Mouse (Mus musculus) lung, adult 18-20 months (tissue): ENCODE results near the gene Pwwp2b.

Experiments used
- DNase-seq, 2 experiments: peaks; one replicate each; pipeline ENCODE4 v3.0.0; 2022; ENCODE audit warnings: mixed read lengths in 2 of 2

The Pwwp2b gene

DNA sequence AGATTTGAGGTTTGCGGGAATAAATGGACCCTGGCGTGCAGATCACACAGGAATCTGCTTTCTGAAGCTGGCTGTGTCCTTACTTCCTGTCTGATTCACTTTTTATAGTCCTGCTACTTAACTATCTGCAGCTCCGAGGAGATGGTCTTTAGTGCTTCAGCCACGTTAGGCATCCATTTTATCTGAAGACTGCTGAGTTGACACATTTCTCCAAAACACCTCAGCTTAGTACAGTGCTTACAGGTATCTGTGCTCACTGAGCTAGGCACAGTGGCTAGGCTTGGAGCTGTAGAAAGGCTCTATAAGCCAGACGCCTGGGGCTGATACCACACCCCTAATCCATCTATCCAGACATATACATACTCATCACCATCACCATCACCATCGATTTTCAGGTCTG is 17.4 kb downstream of the Pwwp2b start:
- DNase-seq: no peak

DNA sequence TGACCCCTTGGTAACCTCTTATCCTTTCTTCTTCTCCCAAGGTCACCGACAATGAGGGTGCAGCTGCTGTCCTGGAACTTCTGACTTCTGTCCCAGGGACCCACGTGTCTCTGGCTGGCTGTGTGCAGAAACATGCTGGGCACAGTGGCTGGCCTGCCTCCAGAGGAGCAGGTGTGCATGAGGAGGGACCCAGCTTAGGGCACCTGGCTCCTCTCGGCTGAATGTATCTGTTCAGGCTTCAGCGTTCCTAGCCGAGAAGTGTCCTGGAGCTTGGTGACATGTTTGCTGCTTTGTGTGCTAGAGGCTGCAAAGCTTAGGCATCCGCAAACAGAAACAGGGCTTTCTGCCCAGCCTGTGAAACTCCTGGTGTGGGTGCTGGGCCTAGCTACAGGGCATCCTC is 18.1 kb downstream of the Pwwp2b start:
- DNase-seq: no peak

DNA sequence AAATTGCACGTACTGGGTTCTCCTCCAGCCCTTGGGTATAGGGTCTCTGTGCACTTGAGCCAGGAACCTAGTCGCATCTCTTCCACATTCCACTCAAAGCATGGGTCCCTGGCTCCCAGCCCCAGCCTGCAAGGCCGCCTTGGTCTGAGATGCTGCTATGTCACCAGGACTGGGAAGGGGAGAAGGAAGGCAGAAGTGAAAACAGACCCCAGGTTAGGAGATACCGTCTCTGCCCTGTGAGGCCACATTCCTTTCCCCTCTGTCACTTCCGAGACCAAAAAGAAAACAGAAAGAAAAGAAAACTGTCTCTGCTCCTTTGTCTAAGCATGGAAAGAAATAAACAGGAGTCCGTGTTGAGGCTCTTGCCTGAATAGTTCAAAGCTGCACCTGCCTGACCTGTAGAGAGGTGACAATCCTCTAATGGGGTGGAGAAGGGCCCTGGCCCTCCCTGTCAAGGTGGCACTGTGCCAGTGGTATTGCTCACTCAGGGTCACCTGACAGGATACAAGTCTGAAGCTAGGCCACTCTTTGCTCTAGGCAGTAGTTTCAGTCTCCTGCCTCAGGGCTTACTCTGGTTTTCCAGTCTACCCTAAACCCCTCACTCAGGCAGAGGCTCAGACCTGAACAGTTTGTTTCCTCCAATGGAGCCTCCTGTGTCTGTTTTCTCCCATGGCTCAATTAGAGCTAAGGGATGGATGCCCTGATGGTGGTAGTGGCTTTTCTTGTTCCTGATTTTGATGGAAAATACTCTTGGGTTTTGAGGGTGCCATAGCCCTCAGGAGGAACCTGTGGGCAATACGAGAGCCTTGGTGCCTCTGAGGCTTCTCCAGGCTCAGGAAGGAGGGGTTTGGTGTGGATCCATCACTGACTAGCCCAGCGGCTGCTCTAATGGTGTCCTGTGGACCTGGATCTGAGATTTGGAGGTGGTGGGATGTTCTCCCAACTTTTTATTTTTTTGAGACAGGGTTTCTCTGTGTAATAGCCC is 18.9 kb downstream of the Pwwp2b start:
- DNase-seq: peak; percentile 68 to 80

DNA sequence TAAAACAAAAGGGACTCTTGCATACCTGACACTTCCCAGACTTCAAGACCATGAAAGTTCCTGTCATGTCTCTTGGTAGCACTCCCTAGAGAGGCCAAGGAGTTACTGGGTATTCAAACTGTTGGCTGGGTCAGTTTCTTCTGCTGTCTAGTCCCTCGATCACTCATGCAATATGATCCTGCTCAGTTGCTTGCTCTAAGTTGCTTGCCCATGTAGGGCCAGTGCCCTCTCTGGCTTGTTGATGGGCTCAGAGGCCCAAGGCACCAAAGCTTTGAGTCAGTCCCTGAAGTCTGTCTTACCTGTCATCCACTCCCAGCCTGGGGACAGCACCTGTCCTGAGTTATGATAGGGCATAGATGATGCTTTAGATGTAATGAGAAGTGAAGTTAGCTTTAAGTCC is 22.5 kb downstream of the Pwwp2b start:
- no peak for DNase-seq

DNA sequence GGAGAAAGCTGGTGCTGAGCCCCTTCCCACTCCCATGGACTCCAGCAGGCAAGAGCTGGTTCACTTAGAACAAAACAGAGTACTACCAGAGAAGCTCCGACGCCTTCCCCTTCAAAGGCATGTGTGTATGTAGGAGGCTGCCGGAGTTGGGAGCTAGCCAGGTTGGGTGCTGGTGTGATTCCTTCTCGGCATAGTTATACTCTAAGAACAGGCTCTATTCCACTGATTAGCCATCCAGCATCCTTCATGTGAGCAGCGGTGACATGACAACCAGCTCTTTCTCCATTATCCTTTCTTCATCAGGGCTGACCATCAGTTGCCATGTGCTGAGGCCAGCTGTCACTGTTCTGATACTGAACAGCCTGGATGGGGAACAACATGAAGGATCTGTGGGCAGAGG is 23.6 kb downstream of the Pwwp2b start:
- no peak for DNase-seq

DNA sequence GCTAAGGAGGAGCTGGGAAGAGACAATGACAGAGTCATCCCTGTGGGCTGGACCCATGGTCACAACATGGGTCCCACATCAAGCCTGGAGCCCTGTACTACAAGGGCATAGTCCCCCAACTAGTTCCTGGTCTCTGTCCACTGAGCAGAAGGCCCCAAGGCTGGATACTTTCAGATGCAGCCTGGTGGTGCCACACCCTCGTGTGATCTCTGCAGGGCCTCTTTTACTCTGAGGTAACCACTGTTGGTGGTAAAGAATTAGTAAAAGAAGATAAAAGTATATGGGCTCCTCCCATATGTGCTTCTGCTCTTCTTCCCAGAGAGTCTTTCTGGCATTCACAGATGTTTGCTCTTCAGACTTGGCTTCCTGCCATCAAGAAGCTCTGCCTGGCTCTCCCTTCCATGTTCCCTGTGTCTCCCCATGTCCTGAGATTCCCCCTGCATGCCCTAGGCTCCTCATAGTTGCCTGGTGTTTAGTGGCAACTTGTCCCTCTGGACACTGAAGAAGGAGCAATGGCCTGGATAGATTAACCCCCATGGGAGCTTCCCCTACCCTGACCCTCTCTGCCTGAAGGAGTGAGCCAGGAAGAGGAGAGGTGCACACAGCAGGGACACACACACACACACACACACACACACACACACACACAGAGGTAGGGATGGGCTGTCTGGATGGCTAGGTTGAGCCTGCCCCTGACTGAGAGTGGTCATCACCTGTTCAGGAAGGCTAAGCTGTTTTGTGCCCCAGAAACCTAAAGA is 24.5 kb downstream of the Pwwp2b start:
- DNase-seq: peak in 1 of 2 experiments; percentile 58

DNA sequence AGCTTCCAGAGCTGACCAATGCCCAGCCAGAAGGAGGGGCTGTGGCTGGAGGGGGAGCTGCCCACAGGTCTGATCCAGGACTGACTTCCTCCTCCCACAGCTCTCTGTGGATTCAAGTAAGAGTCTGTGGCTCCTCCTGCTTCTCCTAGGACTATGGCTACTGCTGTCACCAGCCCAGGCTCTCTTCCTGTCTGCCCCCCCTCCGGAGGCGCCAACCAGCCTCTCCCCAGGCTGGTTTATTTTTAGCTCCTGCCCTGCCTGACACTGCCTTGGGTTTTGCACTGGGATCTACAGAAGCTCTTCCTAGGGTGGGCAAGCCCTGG is 25.1 kb downstream of the Pwwp2b start:
- peak; percentile 76 to 84 for DNase-seq

DNA sequence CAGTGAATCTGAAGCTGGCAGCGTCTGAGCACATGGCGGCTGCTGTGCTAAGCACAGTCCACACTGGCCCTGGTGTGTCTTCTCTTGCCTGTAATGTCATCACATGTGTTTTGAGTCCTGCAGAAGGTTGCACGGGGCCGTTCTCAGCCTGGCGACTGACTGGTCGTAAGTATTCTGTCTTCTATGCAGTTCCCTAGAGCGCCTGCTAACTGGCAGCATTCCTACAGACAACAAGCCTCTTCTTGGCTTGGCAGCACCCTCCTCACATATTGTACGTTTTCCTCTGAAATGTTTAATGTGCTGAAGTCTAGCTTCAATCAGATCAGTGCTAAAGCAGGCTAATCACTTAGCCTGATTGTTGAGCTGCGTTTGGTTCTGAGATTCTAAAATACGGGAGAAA is 27.3 kb downstream of the Pwwp2b start:
- DNase-seq: no peak

DNA sequence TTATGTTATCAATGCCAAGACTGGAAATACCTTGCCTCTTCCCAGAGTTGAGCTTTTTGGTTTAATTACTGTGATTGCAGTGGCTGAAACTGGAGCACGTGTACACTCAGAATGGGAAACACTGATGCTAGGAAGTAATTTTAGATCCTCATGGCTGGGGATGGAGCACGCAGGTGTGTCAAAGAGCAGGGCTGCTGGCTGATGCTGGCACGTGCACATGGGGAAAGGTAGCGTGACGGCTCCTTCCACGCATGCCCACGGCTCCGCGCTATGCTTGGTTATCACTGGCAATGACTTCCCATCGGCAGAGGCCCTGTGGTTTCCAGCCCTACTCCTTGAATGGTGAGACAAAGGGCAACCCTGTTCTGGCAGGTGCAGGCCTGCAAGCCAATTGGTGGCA is 27.9 kb downstream of the Pwwp2b start:
- no peak for DNase-seq

DNA sequence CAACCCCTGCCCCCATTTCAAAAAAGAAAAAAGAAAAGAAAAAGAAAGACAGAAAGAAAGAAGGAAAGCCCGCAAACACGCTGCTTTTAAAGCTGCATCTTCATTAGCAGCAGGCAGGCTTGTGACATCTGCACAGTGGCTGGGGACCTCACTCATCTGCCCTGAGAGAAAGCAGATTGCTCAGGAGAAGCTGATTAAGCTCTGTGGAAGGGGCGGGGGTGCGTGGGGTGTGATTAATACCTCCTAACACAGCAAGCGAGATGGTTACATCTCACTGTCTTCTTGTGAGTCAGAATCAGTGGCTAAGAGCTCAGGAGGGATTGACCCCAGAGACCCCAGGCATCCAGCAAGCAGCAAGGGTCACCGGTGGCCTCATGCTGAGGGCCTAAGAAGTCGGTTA is 29.3 kb downstream of the Pwwp2b start:
- DNase-seq: no peak

DNA sequence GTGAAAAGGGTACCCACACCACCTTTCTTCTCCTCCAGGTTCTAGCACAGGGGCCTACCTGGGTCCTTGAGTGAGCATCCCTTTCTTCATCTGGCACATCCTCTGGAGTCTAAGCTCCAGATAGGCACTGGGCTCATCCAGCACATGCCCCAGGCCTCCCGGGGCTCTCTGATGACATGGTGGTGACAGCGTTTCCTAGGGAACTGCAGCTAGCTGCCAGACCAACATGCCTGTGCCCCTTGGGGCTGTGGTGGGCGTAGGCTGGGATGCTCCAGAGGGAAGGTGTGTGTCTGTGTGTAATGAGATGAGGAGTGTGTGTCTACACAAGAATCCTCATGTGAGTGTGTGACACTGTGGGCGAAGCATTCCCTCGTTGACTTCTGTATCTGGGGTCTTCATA is 31.3 kb downstream of the Pwwp2b start:
- DNase-seq: no peak

DNA sequence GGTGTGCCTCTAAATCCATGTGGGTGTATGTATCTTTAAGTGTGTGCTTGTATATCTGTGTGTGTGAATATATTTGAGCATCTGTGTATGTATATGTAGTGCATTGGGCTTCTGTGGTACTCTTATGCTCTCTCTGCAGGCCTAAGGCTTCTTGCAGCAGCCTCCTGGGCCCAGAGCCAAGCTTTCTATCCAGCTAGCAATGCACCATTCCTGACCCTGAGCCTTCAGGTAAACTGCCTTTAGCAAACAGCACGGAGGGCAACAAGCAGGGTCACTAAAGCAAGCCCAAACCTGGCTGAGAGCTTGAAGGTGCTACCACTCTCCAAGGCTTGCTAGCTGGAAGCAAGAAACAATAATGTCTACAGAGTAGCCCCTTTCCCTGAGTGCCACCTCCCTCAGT is 31.8 kb downstream of the Pwwp2b start:
- no peak for DNase-seq

DNA sequence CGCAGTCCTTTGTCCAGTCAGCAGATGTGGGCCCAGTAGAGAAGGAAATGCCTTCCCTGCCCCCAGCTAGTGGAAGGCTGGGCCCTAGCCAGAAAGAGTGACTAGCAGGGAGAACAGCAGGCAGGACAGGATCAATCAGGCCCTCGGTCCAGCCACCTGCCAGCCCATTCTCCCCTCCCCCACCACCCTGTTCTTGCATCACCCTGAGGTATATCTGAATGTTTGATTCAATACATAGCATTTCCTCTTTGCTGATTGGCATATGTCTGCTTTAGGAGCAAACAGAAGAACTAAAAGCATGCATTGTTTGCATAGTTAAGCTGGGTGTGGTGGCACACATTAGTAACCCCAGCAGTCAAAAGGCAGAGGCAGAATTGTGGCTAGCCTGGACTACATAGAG is 32.9 kb downstream of the Pwwp2b start:
- DNase-seq: peak; percentile 50 to 73

DNA sequence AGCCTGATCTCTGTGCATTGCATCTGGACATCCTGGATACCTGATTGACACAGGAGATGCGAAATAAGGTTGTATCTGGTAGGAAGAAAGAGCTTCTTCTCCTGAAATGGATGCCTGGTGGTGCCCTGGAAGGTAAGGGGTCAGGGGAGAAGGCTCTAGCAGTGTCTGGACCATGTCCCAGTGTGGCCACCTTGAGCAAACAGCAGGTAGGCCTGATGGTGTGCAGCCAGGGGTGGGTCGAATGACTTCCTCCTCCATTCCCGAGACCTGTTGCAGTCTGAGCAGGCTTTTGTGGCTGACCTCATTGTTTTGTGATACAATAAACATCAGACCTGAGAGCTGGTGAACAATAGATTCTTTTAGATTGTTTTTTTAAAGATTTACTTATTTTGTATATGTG is 33.8 kb downstream of the Pwwp2b start:
- no peak for DNase-seq

DNA sequence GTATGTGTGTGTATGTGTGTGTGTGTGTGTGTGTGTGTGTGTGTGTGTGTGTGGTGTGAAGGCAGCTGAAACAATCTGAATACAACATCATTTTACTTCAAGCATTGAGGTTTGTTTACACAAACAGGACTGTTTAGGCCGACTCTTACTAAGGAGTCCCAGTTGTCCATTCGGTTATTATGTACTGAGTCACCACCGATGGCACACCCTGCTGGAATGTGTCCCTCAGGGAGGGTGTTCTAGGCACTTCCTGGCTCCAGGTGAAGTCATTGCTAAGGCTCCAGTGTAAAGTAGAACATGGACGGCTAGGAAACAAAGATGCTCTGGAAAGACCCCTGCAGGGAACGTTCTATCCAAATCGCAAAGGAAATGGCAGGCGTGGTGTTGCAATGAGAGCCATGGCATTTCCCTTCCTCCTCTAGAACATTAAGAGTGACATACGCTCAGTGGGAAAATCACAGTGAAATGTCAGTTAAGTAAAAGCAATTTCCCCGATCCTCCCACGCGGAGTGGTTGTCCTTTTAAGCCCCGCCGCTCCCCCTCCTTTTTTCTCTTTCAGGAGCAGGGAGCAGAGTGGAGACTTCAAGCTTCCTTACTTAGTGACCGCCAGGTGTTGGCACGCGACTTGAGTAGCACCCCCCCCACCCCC is 37.1 kb downstream of the Pwwp2b start:
- DNase-seq: no peak

DNA sequence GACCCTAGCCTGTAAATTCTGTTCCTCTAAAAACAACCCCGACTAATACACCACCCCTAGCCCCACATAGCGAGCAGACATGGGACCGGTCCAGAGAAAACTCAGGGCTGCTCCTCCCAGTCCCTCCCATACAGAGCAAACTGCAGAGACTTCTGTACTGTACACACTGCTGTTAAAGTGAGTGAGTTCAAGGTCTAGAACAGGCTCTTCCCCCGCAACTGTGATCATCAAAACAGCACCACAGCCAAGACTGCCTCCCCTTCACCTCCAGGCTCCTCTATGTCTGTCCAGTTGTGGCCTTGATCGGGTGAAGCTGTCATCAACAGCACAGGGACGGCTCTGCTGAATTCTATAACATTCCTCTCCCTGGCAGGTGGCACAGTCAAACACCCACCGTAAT is 40.3 kb downstream of the Pwwp2b start:
- DNase-seq: no peak

DNA sequence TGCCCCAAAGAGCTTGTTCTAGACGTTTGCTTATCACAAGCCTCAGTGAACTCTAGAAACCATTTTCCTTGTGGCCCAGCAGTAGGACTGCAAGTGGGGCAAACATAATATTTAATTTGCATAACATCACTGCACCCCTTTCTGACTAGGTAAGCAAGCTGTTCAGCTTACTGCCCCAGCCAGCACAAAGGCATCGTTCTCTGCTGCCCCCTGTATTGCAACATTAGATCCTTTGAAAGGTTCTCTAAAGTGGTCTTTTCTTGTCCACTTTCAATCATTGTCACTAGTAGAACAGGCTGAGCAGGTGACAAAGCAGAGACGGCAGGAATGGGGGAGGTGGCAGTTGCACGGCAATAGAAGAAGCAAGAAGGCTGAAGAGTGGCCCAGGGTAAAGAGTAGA is 45.1 kb downstream of the Pwwp2b start:
- peak in 1 of 2 experiments; percentile 44 for DNase-seq

DNA sequence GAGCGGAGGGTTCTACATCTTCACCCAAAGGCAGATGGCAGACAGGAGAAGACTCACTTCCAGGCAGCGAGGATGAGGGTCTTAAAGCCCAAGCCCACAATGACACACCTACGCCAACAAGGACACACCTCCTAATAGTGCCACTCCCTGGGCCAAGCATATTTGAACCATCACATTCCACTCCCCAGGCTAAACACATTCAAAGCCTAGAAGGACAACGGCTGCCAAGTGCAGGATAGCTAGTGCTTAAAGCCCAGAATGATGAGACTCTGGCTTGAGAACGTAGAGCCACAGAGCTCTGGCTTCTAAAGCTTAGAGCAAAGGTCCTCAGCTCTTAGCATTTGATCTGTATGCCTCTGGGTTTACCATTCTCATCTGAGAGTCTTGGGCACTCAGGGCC is 45.8 kb downstream of the Pwwp2b start:
- DNase-seq: no peak

DNA sequence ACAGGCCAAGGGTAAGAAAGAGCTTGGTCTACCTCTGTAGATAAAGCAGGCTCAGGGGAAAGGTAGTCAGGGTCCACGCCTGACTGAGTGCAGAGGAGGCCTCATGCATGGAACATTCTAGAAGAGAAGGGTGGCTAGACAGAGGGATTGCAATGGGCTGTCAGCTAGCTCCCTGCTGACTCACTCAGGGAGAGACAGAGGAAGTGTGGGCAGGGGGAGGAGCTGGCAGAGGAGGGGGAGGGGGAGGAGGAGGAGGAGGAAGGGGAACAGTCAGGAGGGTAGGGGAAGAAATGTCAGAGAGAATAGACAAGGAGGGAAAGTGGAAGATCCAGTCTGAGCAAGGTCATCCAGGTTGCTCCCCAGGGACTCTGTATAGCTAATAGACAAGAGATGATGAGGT is 47.4 kb downstream of the Pwwp2b start:
- DNase-seq: no peak

DNA sequence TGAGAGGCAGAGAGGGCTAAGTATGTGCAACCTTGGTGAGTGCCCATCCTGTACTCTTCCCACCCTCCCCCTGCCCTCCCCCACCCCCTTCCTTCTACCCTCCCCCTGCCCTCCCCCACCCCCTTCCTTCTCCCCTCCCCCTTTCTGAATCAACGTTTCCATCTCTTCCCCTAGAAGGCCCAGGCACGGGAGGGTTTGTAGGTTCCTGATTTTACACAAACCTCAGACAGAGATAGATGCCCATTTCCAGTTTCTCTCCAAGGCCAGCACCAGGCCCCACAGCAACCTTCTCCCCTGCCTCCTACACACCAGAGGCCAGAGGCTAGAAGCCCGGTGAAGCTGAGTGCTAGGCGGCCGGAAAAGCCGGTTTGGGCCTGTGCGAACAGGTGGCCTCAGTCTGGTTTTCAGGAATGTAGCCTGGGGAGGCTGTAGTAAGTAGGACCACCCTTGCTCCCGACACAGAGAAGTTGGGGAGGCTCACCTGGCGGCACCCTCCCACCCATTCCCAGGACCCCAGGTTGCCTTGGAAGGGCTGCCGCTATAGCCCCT is 48.3 kb downstream of the Pwwp2b start:
- DNase-seq: peak; percentile 42 to 57

DNA sequence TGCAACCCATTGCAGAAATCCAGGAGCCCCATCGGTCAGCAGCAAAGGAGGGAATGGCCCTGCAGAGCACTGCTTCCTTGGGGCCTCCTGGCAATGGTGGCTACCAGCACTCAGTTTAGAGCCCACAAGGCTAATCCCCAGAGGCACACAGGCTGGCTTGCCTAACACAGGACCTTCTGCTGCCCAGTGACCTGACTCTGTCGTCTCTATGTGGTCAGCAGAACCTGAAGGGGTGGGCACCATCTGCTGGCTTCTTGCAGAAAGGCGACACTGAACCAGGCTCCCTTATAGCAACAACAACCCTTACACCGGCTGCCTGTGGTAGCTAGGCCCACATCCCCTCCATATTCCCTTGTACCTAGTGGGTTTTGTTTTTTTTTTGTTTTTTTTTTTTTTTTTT is 50.2 kb downstream of the Pwwp2b start:
- peak; percentile 53 to 57 for DNase-seq

DNA sequence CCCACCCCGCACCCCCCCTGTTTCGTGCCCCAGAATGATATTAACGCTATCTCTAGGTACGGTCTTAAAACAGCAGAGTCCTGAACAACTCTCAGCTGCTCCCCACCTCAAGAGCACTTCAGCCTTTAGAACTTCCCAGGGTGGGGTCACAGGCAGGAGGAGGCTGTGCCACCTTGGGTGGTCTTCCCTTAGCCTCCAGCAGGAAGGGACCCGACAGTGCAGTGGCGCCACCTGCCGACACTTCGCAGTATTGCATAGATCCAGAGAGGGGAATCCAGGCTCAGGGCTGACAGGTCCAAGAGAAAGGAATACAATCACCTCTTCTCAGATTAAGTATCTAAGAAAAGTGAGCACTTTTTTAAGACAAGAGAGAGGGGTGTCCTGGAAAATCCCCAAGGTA is 51.1 kb downstream of the Pwwp2b start:
- peak; percentile 74 to 85 for DNase-seq

DNA sequence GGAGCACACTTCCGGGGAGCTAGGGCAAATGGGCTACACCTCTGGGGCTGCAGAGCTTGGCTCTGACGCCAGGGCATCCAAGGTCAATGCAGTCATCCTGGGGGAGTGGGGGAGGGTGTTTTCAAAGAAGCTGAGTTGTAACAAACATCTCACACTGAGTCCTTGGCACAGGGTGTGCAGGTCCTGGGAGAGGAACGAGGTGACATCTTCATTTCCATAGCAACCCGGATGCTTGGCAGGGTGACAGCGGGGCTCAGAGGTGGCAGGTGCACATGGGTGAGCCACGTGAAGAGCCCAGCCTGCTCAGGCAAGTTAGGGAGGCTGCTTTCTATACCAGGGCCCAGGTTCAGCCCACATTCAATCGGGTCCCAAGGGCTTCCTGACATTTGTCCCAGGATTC is 52.1 kb downstream of the Pwwp2b start:
- DNase-seq: no peak
